ENCODE assay signal across 20 mouse cellular contexts in genomic region chr6:94953658-94954057, GRCm38 (mm10).
A peak's percentile ranks its signal among the peaks of the same experiment; 100 is the strongest.
DNase-seq lines count a peak whose midpoint lies in the region; TF ChIP-seq lines count a peak whose summit lies in the region.
"Had no signal": no experiment of that assay in that cellular context is flagged by ENCODE, and none has a peak within 500 bp of the region (broad histone marks: within the 10 kb centered on the region; RNA-seq: fewer than 3 reads in every experiment).

No protein-coding gene starts in this region.

- no peak for TF ChIP-seq POLR2A in heart, adult 2 months (IDR thresholded peaks at IDR 0.05; ENCODE audit: insufficient read depth, low read depth, low read length)

- no peaks in the 10 kb centered on the region for H3K36me3 ChIP-seq in heart, adult 2 months (ENCODE audit: control insufficient read depth, insufficient read depth, low read length)
- H3K36me3 ChIP-seq: embryonic facial prominence, embryonic 15.5 days; heart, embryonic 15.5 days; hindbrain, embryonic 10.5 days; lung, embryonic 15.5 days had no signal

- no peak overlapping the region for H3K27ac ChIP-seq in heart, adult 2 months
- H3K27ac ChIP-seq in layer of hippocampus, adult 2 months, result no peak overlapping the region
- H3K27ac ChIP-seq: embryonic facial prominence, embryonic 15.5 days; heart, embryonic 15.5 days; hindbrain, embryonic 10.5 days; lung, embryonic 15.5 days had no signal

- DNase-seq in heart, adult 2 months, result no peak
- DNase-seq in heart, postnatal 36 days, result no peak
- DNase-seq in layer of hippocampus, adult 2 months (ENCODE audit: low spot score in 2 of 2), result no peak
- DNase-seq in layer of hippocampus, postnatal 25 days (ENCODE audit: extremely low spot score in 1 of 2, low spot score in 1 of 2), result no peak
- DNase-seq in testis, postnatal 10 days (ENCODE audit: low spot score), result peak; percentile 58
- no peak for DNase-seq in testis, postnatal 14 days (ENCODE audit: low spot score)
- DNase-seq in cerebellum, adult 11-12 months, result no peak
- DNase-seq in kidney, adult 8-10 months, result no peak
- DNase-seq: adrenal gland, postnatal 25 days; cerebellum, adult 9-10 months; gastrocnemius, postnatal 10 days; kidney, adult 18-20 months; kidney, postnatal 14 days; layer of hippocampus, postnatal 36 days; right cerebral cortex, postnatal 14 days; thymus, postnatal 25 days had no signal

- TF ChIP-seq CTCF in heart, adult 2 months (IDR thresholded peaks at IDR 0.05), result peak; percentile 29
- TF ChIP-seq CTCF in layer of hippocampus, adult 2 months (conservative IDR thresholded peaks at IDR 0.05), result peak; percentile 51

- whole genome bisulfite sequencing in heart, adult 2 months, result 79% methylated on average over 4 of the region's 4 CpGs

- H3K79me2 ChIP-seq in heart, adult 2 months (replicated peaks; ENCODE audit: control insufficient read depth, insufficient read depth, low read length), result no peaks in the 10 kb centered on the region

- H3K4me1 ChIP-seq in heart, adult 2 months (ENCODE audit: control insufficient read depth, insufficient read depth, low read length), result no peaks in the 10 kb centered on the region
- H3K4me1 ChIP-seq: embryonic facial prominence, embryonic 15.5 days; lung, embryonic 15.5 days had no signal

- no peak for TF ChIP-seq EP300 in heart, adult 2 months (IDR thresholded peaks at IDR 0.05; ENCODE audit: insufficient read depth, low read depth, low read length)

- no peak overlapping the region for H3K4me3 ChIP-seq in heart, adult 2 months
- H3K4me3 ChIP-seq in layer of hippocampus, adult 2 months, result no peak overlapping the region
- H3K4me3 ChIP-seq: embryonic facial prominence, embryonic 15.5 days; heart, embryonic 15.5 days; hindbrain, embryonic 10.5 days; lung, embryonic 15.5 days had no signal

- no peaks in the 10 kb centered on the region for H3K27me3 ChIP-seq in heart, adult 2 months (ENCODE audit: control insufficient read depth, insufficient read depth, low read length)
- H3K27me3 ChIP-seq: embryonic facial prominence, embryonic 15.5 days; heart, embryonic 15.5 days; lung, embryonic 15.5 days had no signal

- intact Hi-C loops in heart, adult 2 months (cut with DNase I), result no loop called here
- intact Hi-C loops in heart, postnatal 36 days (cut with DNase I), result no loop called here

- H3K9ac ChIP-seq in heart, adult 2 months (ENCODE audit: low read depth, low read length), result no peak overlapping the region
- H3K9ac ChIP-seq: embryonic facial prominence, embryonic 15.5 days; heart, embryonic 15.5 days; lung, embryonic 15.5 days had no signal
